ENCODE assay signal across 13 mouse cellular contexts in the genomic region with DNA sequence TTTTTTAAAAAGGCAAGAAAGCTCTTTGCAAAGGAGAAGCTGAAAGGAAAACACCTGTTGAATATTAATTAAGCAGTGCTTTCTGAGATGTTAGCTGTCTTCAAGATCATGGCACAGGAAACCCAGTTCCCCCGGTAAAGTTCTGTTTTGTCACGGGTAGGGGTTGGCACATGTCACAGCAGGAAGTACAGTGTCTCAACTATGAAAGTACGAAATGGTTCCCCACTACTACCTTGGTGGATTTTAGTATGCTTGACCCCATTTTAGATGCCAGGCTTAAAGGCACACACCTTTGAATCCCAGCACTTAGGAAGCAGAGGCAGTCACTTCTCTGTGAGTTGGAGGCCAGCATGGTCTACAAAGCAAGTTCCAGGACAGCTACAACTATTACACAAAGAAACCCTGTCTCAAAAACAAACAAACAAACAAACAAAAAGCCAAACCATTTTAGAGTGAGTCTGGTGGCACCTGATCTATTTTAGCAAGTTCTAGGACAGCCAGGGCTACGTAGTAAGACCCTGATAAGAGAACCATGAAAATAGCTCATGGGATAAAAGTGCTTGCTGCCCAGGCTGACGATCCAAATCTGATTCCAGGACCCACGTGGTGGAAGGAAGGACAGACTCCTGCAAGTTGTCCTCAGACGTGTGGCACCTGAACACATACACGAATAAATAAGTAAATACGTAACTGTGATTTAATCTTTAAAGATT. TPM values are rescaled to one million over a fixed set of nuclear protein-coding genes. Genes with fewer than 3 reads are reported as not detected.
DNase-seq lines count a peak whose midpoint lies in the region; TF ChIP-seq lines count a peak whose summit lies in the region.
"Had no signal": no experiment of that assay in that cellular context is flagged by ENCODE, and none has a peak within 500 bp of the region (broad histone marks: within the 10 kb centered on the region; RNA-seq: fewer than 3 reads in every experiment).

No protein-coding gene starts in this region.

- no peaks in the 10 kb centered on the region for H3K27me3 ChIP-seq in heart, adult 2 months (ENCODE audit: control insufficient read depth, insufficient read depth, low read length)
- H3K27me3 ChIP-seq in heart, embryonic 10.5 days (ENCODE audit: insufficient read depth, poor library complexity, severe bottlenecking), result no peaks in the 10 kb centered on the region
- no peaks in the 10 kb centered on the region for H3K27me3 ChIP-seq in thymus, adult 2 months (ENCODE audit: control insufficient read depth, insufficient read depth, low read length)
- H3K27me3 ChIP-seq in small intestine, adult 2 months (ENCODE audit: control insufficient read depth, insufficient read depth, low read length), result no peaks in the 10 kb centered on the region
- H3K27me3 ChIP-seq: neural tube, embryonic 12.5 days had no signal

- 0 out of 2 replicates have a peak, but pooled peaks have one; percentile 44 for TF ChIP-seq EP300 in heart, adult 2 months (IDR thresholded peaks at IDR 0.05; ENCODE audit: insufficient read depth, low read depth, low read length)

- DNase-seq in heart, adult 2 months, result peak in 1 of 2 experiments; percentile 16
- DNase-seq in heart, embryonic 10.5 days (ENCODE audit: low spot score), result no peak
- no peak for DNase-seq in thymus, adult 2 months
- no peak for DNase-seq in thymus, postnatal 10 days (ENCODE audit: low spot score in 2 of 2)
- DNase-seq in induced T-regulatory cell, adult 2 months (ENCODE audit: low read depth), result peak; percentile 89
- no peak for DNase-seq in cerebellum, adult 8-10 months
- no peak for DNase-seq in spleen, postnatal 4 days (ENCODE audit: low spot score in 2 of 2)
- DNase-seq: adrenal gland, adult 2 months; left cerebral cortex, postnatal 4 days; right cerebral cortex, adult 18-20 months had no signal

- H3K27ac ChIP-seq in heart, adult 2 months, result peak overlapping the region; percentile 67
- H3K27ac ChIP-seq in heart, embryonic 10.5 days, result no peak overlapping the region
- H3K27ac ChIP-seq in thymus, adult 2 months (ENCODE audit: control insufficient read depth, insufficient read depth, low read length), result peak overlapping the region; percentile 21; the same call in 1 of the 2 replicates
- H3K27ac ChIP-seq in small intestine, adult 2 months (ENCODE audit: insufficient read depth, low read depth, low read length), result peak overlapping the region; percentile 96
- H3K27ac ChIP-seq: midbrain, embryonic 13.5 days; neural tube, embryonic 12.5 days had no signal

- peaks cover 1% of the 10 kb centered on the region; the same call in 1 of the 2 replicates for H3K79me2 ChIP-seq in heart, adult 2 months (replicated peaks; ENCODE audit: control insufficient read depth, insufficient read depth, low read length)

- no peak overlapping the region for H3K9ac ChIP-seq in heart, adult 2 months (ENCODE audit: low read depth, low read length)
- H3K9ac ChIP-seq: midbrain, embryonic 13.5 days; neural tube, embryonic 12.5 days had no signal

- no peak for TF ChIP-seq POLR2A in heart, adult 2 months (IDR thresholded peaks at IDR 0.05; ENCODE audit: insufficient read depth, low read depth, low read length)
- TF ChIP-seq POLR2A in thymus, adult 2 months (IDR thresholded peaks at IDR 0.05; ENCODE audit: control insufficient read depth, extremely low read depth, insufficient read depth, low read length, poor library complexity), result no peak
- no peak for TF ChIP-seq POLR2A in small intestine, adult 2 months (IDR thresholded peaks at IDR 0.05; ENCODE audit: low read depth, low read length)

- no peak overlapping the region for H3K4me3 ChIP-seq in heart, adult 2 months
- H3K4me3 ChIP-seq in heart, embryonic 10.5 days, result no peak overlapping the region
- H3K4me3 ChIP-seq in thymus, adult 2 months (ENCODE audit: control insufficient read depth, insufficient read depth, low read length), result no peak overlapping the region
- H3K4me3 ChIP-seq in small intestine, adult 2 months (ENCODE audit: low read depth, low read length), result no peak overlapping the region; the same call in 1 of the 2 replicates
- H3K4me3 ChIP-seq: midbrain, embryonic 13.5 days; neural tube, embryonic 12.5 days had no signal

- intact Hi-C loops in heart, adult 2 months (cut with DNase I), result no loop called here

- no peak for TF ChIP-seq CTCF in heart, adult 2 months (IDR thresholded peaks at IDR 0.05)
- no peak for TF ChIP-seq CTCF in thymus, adult 2 months (IDR thresholded peaks at IDR 0.05; ENCODE audit: borderline replicate concordance, control insufficient read depth, extremely low read depth, insufficient read depth, low read length, poor library complexity)
- no peak for TF ChIP-seq CTCF in small intestine, adult 2 months (IDR thresholded peaks at IDR 0.05; ENCODE audit: extremely low read depth, insufficient read length, insufficient replicate concordance, low read depth, low read length)

- H3K36me3 ChIP-seq in heart, adult 2 months (ENCODE audit: control insufficient read depth, insufficient read depth, low read length), result peaks cover 2% of the 10 kb centered on the region; the same call in 1 of the 2 replicates
- H3K36me3 ChIP-seq in heart, embryonic 10.5 days, result no peaks in the 10 kb centered on the region
- no peaks in the 10 kb centered on the region for H3K36me3 ChIP-seq in thymus, adult 2 months (ENCODE audit: control insufficient read depth, insufficient read depth, low read length)
- no peaks in the 10 kb centered on the region; the same call in 1 of the 2 replicates for H3K36me3 ChIP-seq in small intestine, adult 2 months (ENCODE audit: control insufficient read depth, insufficient read depth, low read length)
- H3K36me3 ChIP-seq: midbrain, embryonic 13.5 days; neural tube, embryonic 12.5 days had no signal

- 43% methylated on average over 9 of the region's 9 CpGs for WGBS in heart, adult 2 months
- WGBS in heart, embryonic 10.5 days, result 62% methylated on average over 9 of the region's 9 CpGs
- WGBS in thymus, adult 2 months, result 67% methylated on average over 9 of the region's 9 CpGs
- WGBS in small intestine, adult 2 months, result 21% methylated on average over 9 of the region's 9 CpGs

- H3K9me3 ChIP-seq in heart, embryonic 10.5 days, result no peaks in the 10 kb centered on the region
- H3K9me3 ChIP-seq: midbrain, embryonic 13.5 days; neural tube, embryonic 12.5 days had no signal

- peaks cover 4% of the 10 kb centered on the region for H3K4me1 ChIP-seq in heart, adult 2 months (ENCODE audit: control insufficient read depth, insufficient read depth, low read length)
- peaks cover 12% of the 10 kb centered on the region; the same call in 1 of the 2 replicates for H3K4me1 ChIP-seq in heart, embryonic 10.5 days
- peaks cover 19% of the 10 kb centered on the region for H3K4me1 ChIP-seq in thymus, adult 2 months (replicated peaks; ENCODE audit: control insufficient read depth, insufficient read depth, low read length)
- peaks cover 6% of the 10 kb centered on the region for H3K4me1 ChIP-seq in small intestine, adult 2 months (ENCODE audit: control insufficient read depth, insufficient read depth, insufficient read length, low read length)

RNA-seq across cellular contexts. Expression of a gene that starts 3.6 kb away (rescaled TPM):
- 10 to 100 TPM; 17.9 to 19.8 TPM for total RNA-seq in heart, adult 2 months (2021)
- polyA plus RNA-seq in heart, adult 2 months (2012; rRNA removed), result 19.6 and 44.5 TPM in 2 replicates
- 7.5 and 8.6 TPM in 2 replicates for polyA plus RNA-seq in heart, embryonic 10.5 days (2016; fragmentation: Nextera tagmentation; extraction: Ambion mirVana)
- 8.7 and 9.3 TPM in 2 replicates for polyA plus RNA-seq in thymus, adult 2 months (2012; rRNA removed)
- 24.1 and 67.4 TPM in 2 replicates for polyA plus RNA-seq in small intestine, adult 2 months (2012; rRNA removed)
